Mouse (Mus musculus): ENCODE measurements around the gene Cts8.

Gene Cts8

GRCm38 (mm10) chr13:61255258-61255657 lies at the start of gene Cts8:
Gene Cts8 (minus strand): TSS chr13:61255358.
- DNase-seq (ENCODE audit: extremely low read depth, insufficient read length, low spot score), result no peak

GRCm38 (mm10) chr13:61288739-61289138 lies 33.6 kb upstream of the Cts8 start, which contains the start of gene Gm49398:
Gene Gm49398 (minus strand): TSS chr13:61288839.
- no peak for DNase-seq (ENCODE audit: extremely low read depth, insufficient read length, low spot score)

GRCm38 (mm10) chr13:61241076-61241947 lies 13.8 kb downstream of the Cts8 start:
- peak; percentile 14 for DNase-seq (ENCODE audit: extremely low read depth, insufficient read length, low spot score)

- no peak for DNase-seq (ENCODE audit: extremely low read depth, insufficient read length, low spot score)
Observed at GRCm38 (mm10) chr13:61203310-61203709, 51.8 kb downstream of the Cts8 start, which contains the start of gene Cts6. Gene Cts6 (minus strand): TSS chr13:61203410.
